Mouse (Mus musculus) kidney, postnatal 0 days (tissue): ENCODE data around the gene Timeless. TPM values are rescaled to one million over a fixed set of nuclear protein-coding genes. Genes with fewer than 3 reads are reported as not detected.
"Not testable (repeated sequence)": the region's sequence is repeated elsewhere in the genome, so short reads cannot be mapped to it uniquely, and the experiment has no call there.

Experiments
- ATAC-seq: fragments of 200-750 bp; cut with Nextera tagmentation; replicated peaks from 2 replicates; pipeline ENCODE4 v1.8.0; 2017; ENCODE audit warnings: low read depth, moderate number of reproducible peaks, moderate TSS enrichment, moderate library complexity; ENCODE audit not compliant: low FRiP score
- DNase-seq: peaks from one replicate; pipeline ENCODE4 v3.0.0-alpha.2; 2016; ENCODE audit warnings: low spot score
- H3K27ac ChIP-seq: fragments of 300-500 bp; sonication (generic); 2 replicates; pipeline ENCODE4 v1.5.1; 2014; ENCODE audit warnings: mild to moderate bottlenecking
- H3K27me3 ChIP-seq: fragments of 300-500 bp; sonication (generic); 2 replicates; pipeline ENCODE4 v1.6.1; 2014; ENCODE audit warnings: low read length, mixed read lengths; ENCODE audit not compliant: insufficient read depth
- H3K36me3 ChIP-seq: fragments of 300-500 bp; sonication (generic); 2 replicates; pipeline ENCODE4 v1.6.1; 2014; ENCODE audit warnings: low read length, mixed read lengths; ENCODE audit not compliant: insufficient read depth
- H3K4me1 ChIP-seq: fragments of 300-500 bp; sonication (generic); replicated peaks from 2 replicates; pipeline ENCODE4 v1.6.1; 2014; ENCODE audit warnings: antibody characterized with exemption, low read length, mixed read lengths; ENCODE audit not compliant: insufficient read depth
- H3K4me2 ChIP-seq: fragments of 300-500 bp; sonication (generic); 2 replicates; pipeline ENCODE4 v1.6.1; 2014; ENCODE audit warnings: mild to moderate bottlenecking, low read length, moderate library complexity, mixed read lengths
- H3K4me3 ChIP-seq: fragments of 300-500 bp; sonication (generic); replicated peaks from 2 replicates; pipeline ENCODE4 v1.5.1; 2014; ENCODE audit warnings: low read depth, low read length
- H3K9ac ChIP-seq: fragments of 300-500 bp; sonication (generic); 2 replicates; pipeline ENCODE4 v1.6.1; 2014; ENCODE audit warnings: low read depth, low read length
- H3K9me3 ChIP-seq: fragments of 300-500 bp; sonication (generic); replicated peaks from 2 replicates; pipeline ENCODE4 v1.6.1; 2016; ENCODE audit warnings: low read length, inconsistent platforms, mixed read lengths
- CTCF ChIP-seq: IDR thresholded peaks from 2 replicates; pipeline ENCODE4 v1.5.1; 2016; ENCODE audit warnings: antibody characterized with exemption, low read depth, mild to moderate bottlenecking, moderate library complexity
- WGBS: fragments of 180-500 bp; shearing (Covaris S2); extraction: QIAGEN DNeasy Blood & Tissue Kit; methylation state at CpG from one replicate; pipeline ENCODE4 v1.1.7; 2014; 5-methylcytosine and 5-hydroxymethylcytosine counted together
- polyA plus RNA-seq: library from polyadenylated mRNA; unstranded; fragments of >200 nt; fragmentation: Nextera tagmentation; extraction: Ambion mirVana; gene quantifications from 2 replicates; pipeline ENCODE4 v1.2.1, GENCODE M21; 2015

The Timeless gene
- polyA plus RNA-seq, 1 experiment from 2014 or later: 26.4 TPM

DNA sequence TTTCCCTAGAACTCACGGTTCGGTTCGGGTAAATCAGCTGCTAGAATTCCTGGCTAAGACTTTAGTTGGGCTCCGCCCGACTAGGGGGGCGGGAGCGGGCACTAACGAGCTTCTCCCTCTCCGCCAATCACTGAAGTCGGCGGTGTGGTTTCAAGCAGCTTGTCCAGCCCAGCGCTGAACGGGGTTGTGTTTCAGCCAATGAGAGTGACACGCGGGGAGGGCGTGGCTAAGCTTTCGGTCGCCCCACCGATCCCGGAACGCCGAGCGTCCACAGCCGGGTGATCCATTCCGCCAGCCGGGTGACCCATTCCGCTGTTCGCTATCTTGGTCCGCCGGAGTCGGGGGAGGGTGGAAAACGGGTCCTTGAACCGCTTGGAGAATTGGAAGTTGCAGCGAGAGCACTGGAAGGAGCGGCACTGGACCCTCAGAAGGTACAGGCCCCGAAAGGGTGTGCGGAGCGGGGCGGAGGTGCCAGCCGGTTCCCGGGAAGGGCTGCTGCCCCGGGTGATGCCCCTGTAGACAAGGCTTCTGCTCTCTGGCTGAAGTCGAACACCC, 38.5 kb downstream of the Timeless start, which contains the start of gene Stat2:
Stat2 (plus strand) TSS at position 273 of the 555 bp plus-strand sequence.
- Histone ChIP-seq H3K27ac (peak within 1 kb of the TSS; percentile 91), H3K9me3 (no peaks in the 10 kb centered on the region), H3K4me3 (peak within 1 kb of the TSS; percentile 88), H3K27me3 (no peaks in the 10 kb centered on the region), H3K9ac (peak within 1 kb of the TSS; percentile 84), H3K4me2 (peak within 1 kb of the TSS; percentile 70), H3K36me3 (no peaks in the 10 kb centered on the region), H3K4me1 (no peaks in the 10 kb centered on the region; the same call in 1 of the 2 replicates)
- peak; percentile 98 for ATAC-seq
- WGBS: under 1% methylated on average over 43 of the region's 43 CpGs
- TF ChIP-seq CTCF: no peak
- peak; percentile 99 for DNase-seq

DNA sequence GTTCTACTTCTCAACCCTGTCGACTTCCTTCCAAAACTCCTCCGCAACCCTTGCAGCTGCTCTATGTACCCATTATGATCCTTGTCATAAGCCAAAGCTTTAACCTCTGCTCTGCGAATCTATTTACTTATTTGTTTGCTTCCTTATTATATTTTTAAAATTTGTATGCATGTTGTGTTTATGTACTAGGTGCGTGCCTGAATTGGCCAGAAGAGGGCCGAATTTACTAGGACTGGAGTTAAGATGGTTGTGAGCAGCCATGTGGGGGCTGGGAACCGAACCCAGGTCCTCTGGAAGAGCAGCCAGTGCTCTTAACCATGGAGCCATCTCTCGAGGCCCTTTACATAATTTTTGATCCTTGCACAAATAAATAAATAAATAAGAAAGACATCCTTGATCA, 39.0 kb downstream of the Timeless start:
- H3K27ac ChIP-seq: peak overlapping the region; percentile 91
- no peak; the same call in 1 of the 2 replicates for TF ChIP-seq CTCF
- peak overlapping the region; percentile 88 for H3K4me3 ChIP-seq
- H3K4me2 ChIP-seq: peak overlapping the region; percentile 70
- DNase-seq: no peak
- peak overlapping the region; percentile 84 for H3K9ac ChIP-seq
- H3K9me3 ChIP-seq: no peaks in the 10 kb centered on the region
- 46% methylated on average over 7 of the region's 7 CpGs for WGBS
- no peak for ATAC-seq
- no peaks in the 10 kb centered on the region for H3K36me3 ChIP-seq
- no peaks in the 10 kb centered on the region for H3K27me3 ChIP-seq
- H3K4me1 ChIP-seq: no peaks in the 10 kb centered on the region; the same call in 1 of the 2 replicates

DNA sequence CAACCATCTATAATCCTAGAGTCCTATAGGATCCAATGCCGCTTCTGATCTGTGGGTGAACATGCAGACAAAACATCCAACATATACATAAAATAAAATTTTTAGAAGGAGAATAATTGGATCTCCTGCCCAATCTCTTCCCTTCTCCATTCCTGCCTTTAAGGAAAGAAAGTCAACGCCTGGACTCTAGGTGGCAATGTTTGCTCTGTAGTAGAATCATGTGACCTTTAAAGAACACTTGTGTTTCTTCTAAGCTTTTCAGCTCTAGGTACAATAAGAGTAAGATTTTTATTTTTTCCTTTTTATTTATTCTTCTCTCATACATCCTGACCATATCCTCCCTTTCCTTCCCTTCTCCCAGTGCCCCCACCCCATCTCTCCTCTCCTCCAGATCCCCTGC, 40.0 kb downstream of the Timeless start:
- 0 out of 2 replicates have a peak overlapping the region, but pooled peaks have one; percentile 22 for H3K4me2 ChIP-seq
- H3K4me1 ChIP-seq: no peaks in the 10 kb centered on the region; the same call in 1 of the 2 replicates
- H3K9me3 ChIP-seq: no peaks in the 10 kb centered on the region
- H3K9ac ChIP-seq: no peak overlapping the region
- DNase-seq: peak; percentile 68
- no peak overlapping the region for H3K27ac ChIP-seq
- TF ChIP-seq CTCF: peak; percentile 60
- no peak for ATAC-seq
- H3K4me3 ChIP-seq: no peak overlapping the region
- H3K27me3 ChIP-seq: no peaks in the 10 kb centered on the region
- peaks cover 2% of the 10 kb centered on the region; the same call in 1 of the 2 replicates for H3K36me3 ChIP-seq
- WGBS: 69% methylated on average over 2 of the region's 2 CpGs

DNA sequence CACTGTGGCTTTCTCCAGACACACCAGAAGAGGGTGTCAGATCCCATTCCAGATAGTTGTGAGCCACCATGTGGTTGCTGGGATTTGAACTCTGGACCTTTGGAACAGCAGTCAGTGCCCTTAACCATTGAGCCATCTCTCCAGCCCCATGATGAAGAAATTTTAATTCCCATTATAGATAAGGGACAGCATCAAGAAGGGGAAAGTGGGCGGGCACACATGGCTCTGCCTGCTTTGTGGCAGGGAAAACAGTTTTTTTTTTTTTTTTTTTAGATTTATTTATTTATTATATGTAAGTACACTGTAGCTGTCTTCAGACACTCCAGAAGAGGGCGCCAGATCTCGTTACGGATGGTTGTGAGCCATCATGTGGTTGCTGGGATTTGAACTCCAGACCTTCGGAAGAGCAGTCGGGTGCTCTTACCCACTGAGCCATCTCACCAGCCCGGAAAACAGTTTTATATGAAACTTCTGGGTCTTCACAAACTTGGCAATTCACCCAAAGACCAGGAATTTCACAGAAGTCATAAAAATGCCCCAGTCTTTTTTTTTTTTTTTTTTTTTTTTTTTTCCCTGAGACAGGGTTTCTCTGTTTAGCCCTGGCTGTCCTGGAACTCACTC, 41.1 kb downstream of the Timeless start:
- ATAC-seq, DNase-seq, H3K4me1 ChIP-seq, H3K4me3 ChIP-seq, H3K9me3 ChIP-seq, H3K27me3 ChIP-seq, H3K4me2 ChIP-seq, H3K9ac ChIP-seq, H3K36me3 ChIP-seq, H3K27ac ChIP-seq: not testable (repeated sequence)
- 0 out of 2 replicates have a peak, but pooled peaks have one; percentile 12 for TF ChIP-seq CTCF
- 98% methylated on average over 4 of the region's 7 CpGs for WGBS

DNA sequence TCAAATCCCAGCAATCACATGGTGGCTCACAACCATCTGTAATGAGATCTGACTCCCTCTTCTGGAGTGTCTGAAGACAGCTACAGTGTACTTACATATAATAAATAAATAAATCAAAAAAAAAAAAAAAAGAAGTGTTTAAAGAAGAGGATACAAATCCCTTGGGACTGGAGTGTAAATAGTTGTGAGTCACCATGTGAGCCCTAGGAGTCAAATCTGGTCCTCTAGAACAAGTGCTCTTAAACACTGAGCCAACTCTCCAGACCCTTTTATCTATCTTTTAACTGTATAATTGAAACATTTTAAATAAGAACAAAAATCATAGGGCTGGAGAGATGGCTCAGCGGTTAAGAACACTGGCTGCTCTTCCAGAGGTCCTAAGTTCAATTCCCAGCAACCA, 43.5 kb downstream of the Timeless start:
- H3K9ac ChIP-seq, H3K27me3 ChIP-seq, H3K27ac ChIP-seq, DNase-seq, ATAC-seq, H3K4me1 ChIP-seq, H3K4me3 ChIP-seq, H3K4me2 ChIP-seq, H3K9me3 ChIP-seq: not testable (repeated sequence)
- H3K36me3 ChIP-seq: peaks cover 19% of the 10 kb centered on the region; the same call in 1 of the 2 replicates
- WGBS: 100% methylated on average over 1 of the region's 1 CpGs

DNA sequence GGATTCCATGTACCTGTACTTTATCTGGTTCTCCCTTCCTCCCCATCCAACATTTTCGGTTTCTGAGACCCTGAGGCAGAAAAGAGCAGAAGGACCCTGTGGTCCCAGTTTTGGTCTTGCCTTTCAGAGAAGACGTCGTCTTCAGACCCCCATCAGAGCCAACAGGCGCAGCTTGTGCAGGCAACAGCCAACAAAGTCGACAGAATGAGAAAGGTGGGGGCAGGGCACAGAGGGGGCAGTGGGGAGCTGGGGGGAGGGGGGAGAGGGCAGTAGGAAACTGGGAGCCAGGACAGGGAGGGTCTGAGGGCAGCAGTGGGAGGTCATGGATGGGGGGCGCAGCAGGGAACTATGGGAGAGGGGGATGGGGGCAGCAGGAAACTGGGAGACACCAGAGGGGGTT, 46.3 kb downstream of the Timeless start:
- DNase-seq (no peak), ATAC-seq (no peak)
- Histone ChIP-seq H3K36me3 (peaks cover 34% of the 10 kb centered on the region), H3K27ac (no peak overlapping the region), H3K4me3 (no peak overlapping the region), H3K4me2 (no peak overlapping the region), H3K9ac (no peak overlapping the region), H3K9me3 (no peaks in the 10 kb centered on the region), H3K4me1 (no peaks in the 10 kb centered on the region), H3K27me3 (no peaks in the 10 kb centered on the region)
- TF ChIP-seq CTCF: no peak
- 65% methylated on average over 6 of the region's 6 CpGs for WGBS
